Mouse (Mus musculus): Measurements from ENCODE around the gene Jmy. TPM values are rescaled to one million over a fixed set of nuclear protein-coding genes. Genes with fewer than 3 reads are reported as not detected.

The Jmy gene
- polyA plus RNA-seq, 1 experiment from 2014 or later: 7.6 TPM

- Histone ChIP-seq H3K36me3 (ENCODE audit: insufficient read depth, low read length) (no peaks in the 10 kb centered on the region), H3K4me2 (ENCODE audit: low read length) (no peak overlapping the region), H3K27me3 (ENCODE audit: insufficient read depth, low read length) (no peaks in the 10 kb centered on the region), H3K9ac (ENCODE audit: low read depth, low read length) (no peak overlapping the region), H3K27ac (no peak overlapping the region), H3K9me3 (replicated peaks; ENCODE audit: low read length) (no peaks in the 10 kb centered on the region), H3K4me1 (replicated peaks; ENCODE audit: insufficient read depth, low read length) (no peaks in the 10 kb centered on the region), H3K4me3 (replicated peaks; ENCODE audit: low read depth, low read length) (no peak overlapping the region)
- TF ChIP-seq CTCF (IDR thresholded peaks at IDR 0.05; ENCODE audit: low read depth): no peak
- 93% methylated on average over 5 of the region's 5 CpGs for WGBS
- no peak for ATAC-seq (replicated peaks; ENCODE audit: low FRiP score, low read depth)
- no peak for DNase-seq (ENCODE audit: low spot score)
Observed at GRCm38 (mm10) chr13:93427920-93428876, 71.4 kb downstream of the Jmy start.

GRCm38 (mm10) chr13:93423224-93423623 is 76.4 kb downstream of the Jmy start:
- ATAC-seq (replicated peaks; ENCODE audit: low FRiP score, low read depth): no peak
- TF ChIP-seq CTCF (IDR thresholded peaks at IDR 0.05; ENCODE audit: low read depth): no peak
- no peak overlapping the region for H3K27ac ChIP-seq

GRCm38 (mm10) chr13:93419779-93420178 is 79.8 kb downstream of the Jmy start:
- ATAC-seq (replicated peaks; ENCODE audit: low FRiP score, low read depth): no peak
- no peak for DNase-seq (ENCODE audit: low spot score)
- 73% methylated on average over 2 of the region's 2 CpGs for WGBS

More at GRCm38 (mm10) chr13:93423224-93423623, 76.4 kb downstream of the Jmy start:
- Histone ChIP-seq H3K9ac (ENCODE audit: low read depth, low read length) (no peak overlapping the region), H3K36me3 (ENCODE audit: insufficient read depth, low read length) (no peaks in the 10 kb centered on the region), H3K4me3 (replicated peaks; ENCODE audit: low read depth, low read length) (no peak overlapping the region), H3K4me1 (replicated peaks; ENCODE audit: insufficient read depth, low read length) (no peaks in the 10 kb centered on the region), H3K4me2 (ENCODE audit: low read length) (no peak overlapping the region), H3K9me3 (replicated peaks; ENCODE audit: low read length) (no peaks in the 10 kb centered on the region), H3K27me3 (ENCODE audit: insufficient read depth, low read length) (no peaks in the 10 kb centered on the region)
- no peak for DNase-seq (ENCODE audit: low spot score)
- WGBS: 89% methylated on average over 2 of the region's 2 CpGs

GRCm38 (mm10) chr13:93418292-93418691 is 81.3 kb downstream of the Jmy start:
- 79% methylated on average over 2 of the region's 2 CpGs for WGBS
- Histone ChIP-seq H3K9ac (ENCODE audit: low read depth, low read length) (no peak overlapping the region), H3K36me3 (ENCODE audit: insufficient read depth, low read length) (no peaks in the 10 kb centered on the region), H3K4me1 (replicated peaks; ENCODE audit: insufficient read depth, low read length) (no peaks in the 10 kb centered on the region), H3K4me3 (replicated peaks; ENCODE audit: low read depth, low read length) (no peak overlapping the region), H3K27me3 (ENCODE audit: insufficient read depth, low read length) (no peaks in the 10 kb centered on the region), H3K27ac (no peak overlapping the region), H3K4me2 (ENCODE audit: low read length) (no peak overlapping the region), H3K9me3 (replicated peaks; ENCODE audit: low read length) (no peaks in the 10 kb centered on the region)
- no peak for TF ChIP-seq CTCF (IDR thresholded peaks at IDR 0.05; ENCODE audit: low read depth)
- no peak for ATAC-seq (replicated peaks; ENCODE audit: low FRiP score, low read depth)
- no peak for DNase-seq (ENCODE audit: low spot score)

More at GRCm38 (mm10) chr13:93419779-93420178, 79.8 kb downstream of the Jmy start:
- Histone ChIP-seq H3K9ac (ENCODE audit: low read depth, low read length) (no peak overlapping the region), H3K27me3 (ENCODE audit: insufficient read depth, low read length) (no peaks in the 10 kb centered on the region), H3K36me3 (ENCODE audit: insufficient read depth, low read length) (no peaks in the 10 kb centered on the region), H3K4me3 (replicated peaks; ENCODE audit: low read depth, low read length) (no peak overlapping the region), H3K4me1 (replicated peaks; ENCODE audit: insufficient read depth, low read length) (no peaks in the 10 kb centered on the region), H3K27ac (no peak overlapping the region), H3K4me2 (ENCODE audit: low read length) (no peak overlapping the region), H3K9me3 (replicated peaks; ENCODE audit: low read length) (no peaks in the 10 kb centered on the region)
- no peak for TF ChIP-seq CTCF (IDR thresholded peaks at IDR 0.05; ENCODE audit: low read depth)

- H3K9me3 ChIP-seq (replicated peaks; ENCODE audit: low read length): no peaks in the 10 kb centered on the region
- WGBS: 89% methylated on average over 5 of the region's 5 CpGs
- TF ChIP-seq CTCF (IDR thresholded peaks at IDR 0.05; ENCODE audit: low read depth): no peak
- no peak overlapping the region for H3K4me2 ChIP-seq (ENCODE audit: low read length)
- H3K36me3 ChIP-seq (ENCODE audit: insufficient read depth, low read length): no peaks in the 10 kb centered on the region
- H3K4me3 ChIP-seq (replicated peaks; ENCODE audit: low read depth, low read length): no peak overlapping the region
- no peak overlapping the region for H3K27ac ChIP-seq
- H3K4me1 ChIP-seq (replicated peaks; ENCODE audit: insufficient read depth, low read length): no peaks in the 10 kb centered on the region
- no peak overlapping the region for H3K9ac ChIP-seq (ENCODE audit: low read depth, low read length)
- DNase-seq (ENCODE audit: low spot score): no peak
- no peaks in the 10 kb centered on the region for H3K27me3 ChIP-seq (ENCODE audit: insufficient read depth, low read length)
- no peak for ATAC-seq (replicated peaks; ENCODE audit: low FRiP score, low read depth)
Observed at GRCm38 (mm10) chr13:93415055-93415454, 84.6 kb downstream of the Jmy start.

- no peak for ATAC-seq (replicated peaks; ENCODE audit: low FRiP score, low read depth)
- no peaks in the 10 kb centered on the region for H3K9me3 ChIP-seq (replicated peaks; ENCODE audit: low read length)
- WGBS: 76% methylated on average over 4 of the region's 4 CpGs
- H3K9ac ChIP-seq (ENCODE audit: low read depth, low read length): no peak overlapping the region
- H3K27ac ChIP-seq: no peak overlapping the region
- H3K36me3 ChIP-seq (ENCODE audit: insufficient read depth, low read length): no peaks in the 10 kb centered on the region
- no peak for TF ChIP-seq CTCF (IDR thresholded peaks at IDR 0.05; ENCODE audit: low read depth)
- no peak overlapping the region for H3K4me2 ChIP-seq (ENCODE audit: low read length)
- H3K4me1 ChIP-seq (replicated peaks; ENCODE audit: insufficient read depth, low read length): no peaks in the 10 kb centered on the region
- no peak overlapping the region for H3K4me3 ChIP-seq (replicated peaks; ENCODE audit: low read depth, low read length)
- no peak for DNase-seq (ENCODE audit: low spot score)
- no peaks in the 10 kb centered on the region for H3K27me3 ChIP-seq (ENCODE audit: insufficient read depth, low read length)
Observed at GRCm38 (mm10) chr13:93410343-93410742, 89.3 kb downstream of the Jmy start.
